Mouse (Mus musculus) stomach, postnatal 0 days (tissue): ENCODE data around the gene Mogs.

Experiments used
- CTCF ChIP-seq: IDR thresholded peaks from 2 replicates; pipeline ENCODE4 v1.5.1; 2016; ENCODE audit warnings: antibody characterized with exemption, low read depth, mild to moderate bottlenecking, moderate library complexity
- EP300 ChIP-seq: optimal IDR thresholded peaks from 2 replicates; pipeline ENCODE3; 2016; ENCODE audit warnings: antibody characterized with exemption

DNA sequence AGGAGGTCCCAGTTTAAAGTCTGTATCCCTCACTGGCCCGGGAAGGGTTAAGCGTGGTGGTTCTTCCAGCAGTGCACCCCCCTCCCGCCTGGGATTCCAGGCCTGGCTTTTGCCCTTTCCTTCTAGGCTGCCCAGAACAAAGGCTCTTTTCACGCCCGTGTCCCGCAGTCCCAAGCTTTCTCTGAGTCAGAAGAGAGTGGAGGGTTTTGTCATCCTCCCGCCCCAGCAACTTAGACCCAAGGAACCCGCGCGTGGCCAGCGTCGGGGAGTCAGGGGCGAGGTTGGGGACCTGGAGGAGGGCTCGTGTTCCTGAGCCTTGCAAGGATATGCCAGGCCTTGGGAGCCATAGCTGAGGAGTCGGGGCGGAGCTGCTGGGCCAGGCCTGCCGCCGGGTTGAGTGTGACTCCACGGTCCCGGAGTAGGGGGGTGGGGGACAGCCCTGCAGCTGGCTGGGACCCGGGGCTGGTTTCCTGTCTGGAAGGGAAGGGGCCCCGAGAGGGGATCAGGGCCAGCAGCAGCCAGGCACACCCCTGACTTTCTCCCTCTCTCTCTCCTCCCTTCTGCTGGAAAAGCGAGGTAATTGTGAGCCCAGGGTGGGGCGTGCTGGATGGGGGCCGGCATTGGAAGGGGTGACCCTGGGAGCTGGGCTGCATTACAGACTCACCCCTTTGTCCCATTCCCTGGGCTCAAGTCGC is 21.7 kb downstream of the Mogs start:
- TF ChIP-seq CTCF: no peak
- TF ChIP-seq EP300: no peak
